Mouse (Mus musculus): ENCODE measurements around the gene Ephb2. TPM values are rescaled to one million over a fixed set of nuclear protein-coding genes. Genes with fewer than 3 reads are reported as not detected.

Gene Ephb2
- polyA plus RNA-seq, 1 experiment from 2014 or later: 0.07 TPM

- 85% methylated on average over 8 of the region's 8 CpGs for WGBS (ENCODE audit: missing documents)
- Histone ChIP-seq H3K79me2 (ENCODE audit: inconsistent target) (no peaks in the 10 kb centered on the region), H3K4me3 (ENCODE audit: inconsistent target) (no peak overlapping the region), H3K27ac (no peak overlapping the region), H3K36me3 (ENCODE audit: inconsistent target) (no peaks in the 10 kb centered on the region)
Observed at GRCm38 (mm10) chr4:136801463-136801862, 34.3 kb downstream of the Ephb2 start.

- H3K4me3 ChIP-seq (ENCODE audit: inconsistent target): no peak overlapping the region
- H3K79me2 ChIP-seq (ENCODE audit: inconsistent target): no peaks in the 10 kb centered on the region
- H3K27ac ChIP-seq: no peak overlapping the region
- WGBS (ENCODE audit: missing documents): 92% methylated on average over 14 of the region's 14 CpGs
- no peaks in the 10 kb centered on the region for H3K36me3 ChIP-seq (ENCODE audit: inconsistent target)
Observed at GRCm38 (mm10) chr4:136800366-136800765, 35.4 kb downstream of the Ephb2 start.

- Histone ChIP-seq H3K36me3 (ENCODE audit: inconsistent target) (no peaks in the 10 kb centered on the region), H3K79me2 (ENCODE audit: inconsistent target) (no peaks in the 10 kb centered on the region), H3K4me3 (ENCODE audit: inconsistent target) (no peak overlapping the region), H3K27ac (no peak overlapping the region)
- 81% methylated on average over 22 of the region's 23 CpGs for WGBS (ENCODE audit: missing documents)
Observed at GRCm38 (mm10) chr4:136797677-136798569, 37.9 kb downstream of the Ephb2 start.

- Histone ChIP-seq H3K4me3 (ENCODE audit: inconsistent target) (no peak overlapping the region), H3K36me3 (ENCODE audit: inconsistent target) (no peaks in the 10 kb centered on the region), H3K27ac (no peak overlapping the region), H3K79me2 (ENCODE audit: inconsistent target) (no peaks in the 10 kb centered on the region)
- 93% methylated on average over 11 of the region's 11 CpGs for WGBS (ENCODE audit: missing documents)
Observed at GRCm38 (mm10) chr4:136793320-136793719, 42.5 kb downstream of the Ephb2 start.

GRCm38 (mm10) chr4:136789821-136790220, 46.0 kb downstream of the Ephb2 start:
- H3K36me3 ChIP-seq (ENCODE audit: inconsistent target): no peaks in the 10 kb centered on the region
- H3K27ac ChIP-seq: no peak overlapping the region
- no peaks in the 10 kb centered on the region for H3K79me2 ChIP-seq (ENCODE audit: inconsistent target)
- no peak overlapping the region for H3K4me3 ChIP-seq (ENCODE audit: inconsistent target)
- WGBS (ENCODE audit: missing documents): 51% methylated on average over 6 of the region's 6 CpGs

GRCm38 (mm10) chr4:136787357-136787756, 48.4 kb downstream of the Ephb2 start:
- H3K27ac ChIP-seq: no peak overlapping the region
- 95% methylated on average over 4 of the region's 4 CpGs for WGBS (ENCODE audit: missing documents)
- no peak overlapping the region for H3K4me3 ChIP-seq (ENCODE audit: inconsistent target)
- no peaks in the 10 kb centered on the region for H3K36me3 ChIP-seq (ENCODE audit: inconsistent target)
- no peaks in the 10 kb centered on the region for H3K79me2 ChIP-seq (ENCODE audit: inconsistent target)

- no peaks in the 10 kb centered on the region for H3K79me2 ChIP-seq (ENCODE audit: inconsistent target)
- H3K4me3 ChIP-seq (ENCODE audit: inconsistent target): no peak overlapping the region
- WGBS (ENCODE audit: missing documents): 94% methylated on average over 26 of the region's 26 CpGs
Observed at GRCm38 (mm10) chr4:136786453-136787276, 49.1 kb downstream of the Ephb2 start.

GRCm38 (mm10) chr4:136783552-136784150, 52.1 kb downstream of the Ephb2 start:
- Histone ChIP-seq H3K27ac (no peak overlapping the region), H3K79me2 (ENCODE audit: inconsistent target) (no peaks in the 10 kb centered on the region), H3K36me3 (ENCODE audit: inconsistent target) (no peaks in the 10 kb centered on the region), H3K4me3 (ENCODE audit: inconsistent target) (no peak overlapping the region)
- 91% methylated on average over 17 of the region's 22 CpGs for WGBS (ENCODE audit: missing documents)

More at GRCm38 (mm10) chr4:136786453-136787276, 49.1 kb downstream of the Ephb2 start:
- Histone ChIP-seq H3K27ac (no peak overlapping the region), H3K36me3 (ENCODE audit: inconsistent target) (no peaks in the 10 kb centered on the region)

- Histone ChIP-seq H3K36me3 (ENCODE audit: inconsistent target) (no peaks in the 10 kb centered on the region), H3K4me3 (ENCODE audit: inconsistent target) (no peak overlapping the region), H3K79me2 (ENCODE audit: inconsistent target) (no peaks in the 10 kb centered on the region), H3K27ac (no peak overlapping the region)
- 100% methylated on average over 1 of the region's 1 CpGs for WGBS (ENCODE audit: missing documents)
Observed at GRCm38 (mm10) chr4:136782579-136782925, 53.2 kb downstream of the Ephb2 start.

- H3K4me3 ChIP-seq (ENCODE audit: inconsistent target): no peak overlapping the region
- H3K27ac ChIP-seq: no peak overlapping the region
- 95% methylated on average over 9 of the region's 13 CpGs for WGBS (ENCODE audit: missing documents)
- no peaks in the 10 kb centered on the region for H3K36me3 ChIP-seq (ENCODE audit: inconsistent target)
- H3K79me2 ChIP-seq (ENCODE audit: inconsistent target): no peaks in the 10 kb centered on the region
Observed at GRCm38 (mm10) chr4:136781868-136782578, 53.8 kb downstream of the Ephb2 start.

GRCm38 (mm10) chr4:136780201-136780895, 55.4 kb downstream of the Ephb2 start:
- no peaks in the 10 kb centered on the region for H3K79me2 ChIP-seq (ENCODE audit: inconsistent target)
- no peak overlapping the region for H3K4me3 ChIP-seq (ENCODE audit: inconsistent target)
- H3K36me3 ChIP-seq (ENCODE audit: inconsistent target): no peaks in the 10 kb centered on the region
- no peak overlapping the region for H3K27ac ChIP-seq
- WGBS (ENCODE audit: missing documents): 90% methylated on average over 20 of the region's 20 CpGs

GRCm38 (mm10) chr4:136779156-136779555, 56.6 kb downstream of the Ephb2 start:
- Histone ChIP-seq H3K27ac (no peak overlapping the region), H3K36me3 (ENCODE audit: inconsistent target) (no peaks in the 10 kb centered on the region), H3K79me2 (ENCODE audit: inconsistent target) (no peaks in the 10 kb centered on the region), H3K4me3 (ENCODE audit: inconsistent target) (no peak overlapping the region)
- 93% methylated on average over 11 of the region's 11 CpGs for WGBS (ENCODE audit: missing documents)

- no peak overlapping the region for H3K4me3 ChIP-seq (ENCODE audit: inconsistent target)
- no peak overlapping the region for H3K27ac ChIP-seq
- 85% methylated on average over 9 of the region's 9 CpGs for WGBS (ENCODE audit: missing documents)
- no peaks in the 10 kb centered on the region for H3K79me2 ChIP-seq (ENCODE audit: inconsistent target)
- no peaks in the 10 kb centered on the region for H3K36me3 ChIP-seq (ENCODE audit: inconsistent target)
Observed at GRCm38 (mm10) chr4:136776471-136776892, 59.3 kb downstream of the Ephb2 start.

GRCm38 (mm10) chr4:136775903-136776302, 59.9 kb downstream of the Ephb2 start:
- Histone ChIP-seq H3K27ac (no peak overlapping the region), H3K4me3 (ENCODE audit: inconsistent target) (no peak overlapping the region), H3K79me2 (ENCODE audit: inconsistent target) (no peaks in the 10 kb centered on the region), H3K36me3 (ENCODE audit: inconsistent target) (no peaks in the 10 kb centered on the region)
- WGBS (ENCODE audit: missing documents): 83% methylated on average over 2 of the region's 2 CpGs
